41 mouse cellular contexts compared by ENCODE assay signal in the genomic region with DNA sequence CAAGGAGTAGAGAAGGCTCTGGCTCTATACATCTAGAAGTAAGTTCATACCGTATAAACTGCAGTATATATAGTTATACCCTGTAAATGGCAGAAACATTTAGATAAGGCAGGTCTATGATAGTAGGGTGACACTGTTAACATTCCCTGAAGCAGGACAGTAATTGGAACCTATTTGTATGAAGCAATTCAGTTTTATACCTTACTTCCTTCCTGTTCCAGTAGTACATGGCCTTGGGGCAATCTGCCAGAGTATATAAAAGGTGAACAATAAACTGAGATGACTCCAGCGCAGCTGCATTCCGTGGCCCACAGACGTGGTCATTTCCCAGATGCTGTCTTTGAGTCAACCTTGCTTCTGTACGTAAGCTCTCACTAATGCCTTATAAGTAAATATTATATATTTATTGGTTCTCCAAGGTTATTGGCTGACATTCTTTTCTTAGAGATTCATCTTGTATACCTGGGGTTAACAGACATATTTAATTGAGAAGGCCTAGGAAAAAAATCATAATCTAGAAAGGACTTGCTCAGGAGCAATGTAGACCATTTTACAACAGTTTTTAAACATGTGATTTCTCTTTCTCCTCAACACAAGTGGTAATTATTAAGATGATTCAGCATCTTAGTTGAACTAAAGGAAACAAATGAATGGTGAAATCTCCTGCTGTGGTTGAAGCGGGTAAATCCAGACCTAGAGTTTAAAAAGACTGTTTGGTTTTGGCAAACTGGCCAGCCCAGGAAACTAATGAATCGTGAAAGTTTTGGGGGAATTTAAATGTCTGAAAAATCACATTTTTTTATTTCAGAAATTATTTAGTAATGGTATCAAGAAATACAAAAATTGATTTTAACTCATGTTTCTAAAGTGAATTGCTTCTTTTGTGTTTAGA. TPM values are rescaled to one million over a fixed set of nuclear protein-coding genes. Genes with fewer than 3 reads are reported as not detected.
DNase-seq lines count a peak whose midpoint lies in the region; ATAC-seq and TF ChIP-seq lines count a peak whose summit lies in the region.
"Had no signal": no experiment of that assay in that cellular context is flagged by ENCODE, and none has a peak within 500 bp of the region (broad histone marks: within the 10 kb centered on the region; RNA-seq: fewer than 3 reads in every experiment).

A gene (plus strand): TSS at position 294 of the 892 bp plus-strand sequence.

- WGBS in limb, embryonic 14.5 days, result 37% methylated on average over 7 of the region's 7 CpGs
- 83% methylated on average over 7 of the region's 7 CpGs for WGBS in limb, embryonic 10.5 days
- WGBS in intestine, postnatal 0 days, result 39% methylated on average over 7 of the region's 7 CpGs
- 81% methylated on average over 7 of the region's 7 CpGs for WGBS in hindbrain, postnatal 0 days

- no peak for TF ChIP-seq POLR2A in limb, embryonic 14.5 days (IDR thresholded peaks at IDR 0.05; ENCODE audit: borderline replicate concordance, extremely low read depth, insufficient read depth, insufficient read length)

- no peak within 1 kb of the TSS for H3K27ac ChIP-seq in limb, embryonic 14.5 days (replicated peaks; ENCODE audit: low read depth, low read length)
- no peak within 1 kb of the TSS for H3K27ac ChIP-seq in limb, embryonic 10.5 days
- no peak within 1 kb of the TSS for H3K27ac ChIP-seq in intestine, postnatal 0 days (ENCODE audit: low read depth, low read length)
- no peak within 1 kb of the TSS for H3K27ac ChIP-seq in hindbrain, postnatal 0 days
- H3K27ac ChIP-seq: embryonic facial prominence, embryonic 13.5 days; forebrain, embryonic 13.5 days; heart, adult 2 months; heart, embryonic 13.5 days; hindbrain, embryonic 10.5 days; hindbrain, embryonic 15.5 days; left cerebral cortex, adult 2 months; limb, embryonic 15.5 days; liver, embryonic 13.5 days; midbrain, embryonic 10.5 days; neural tube, embryonic 12.5 days; stomach, postnatal 0 days had no signal

- peak; percentile 3 for DNase-seq in limb, embryonic 14.5 days (ENCODE audit: low spot score)
- no peak for DNase-seq in limb, embryonic 10.5 days (ENCODE audit: low spot score)
- DNase-seq in NIH3T3 (ENCODE audit: low read depth), result peak; percentile 51
- peak; percentile 18 for DNase-seq in forelimb bud, embryonic 11.5 days (ENCODE audit: low read depth, low spot score)
- no peak for DNase-seq in adrenal gland, adult 18-20 months (ENCODE audit: low spot score in 2 of 2)
- no peak for DNase-seq in left cerebral cortex, postnatal 36 days (ENCODE audit: low spot score in 2 of 2)
- DNase-seq in hindbrain, postnatal 0 days (ENCODE audit: low spot score), result no peak
- DNase-seq: adrenal gland, postnatal 10 days; cerebellum, adult 11 months; cerebellum, adult 9-11 months; gastrocnemius, postnatal 14 days; heart, adult 2 months; heart, postnatal 14 days; kidney, adult 11 months; kidney, postnatal 14 days; liver, embryonic 13.5 days; lung, adult 2 months; right cerebral cortex, postnatal 4 days; thymus, adult 18-20 months; thymus, postnatal 36 days had no signal

- no peak within 1 kb of the TSS for H3K4me2 ChIP-seq in limb, embryonic 14.5 days (replicated peaks; ENCODE audit: low read depth, low read length, severe bottlenecking)
- no peak within 1 kb of the TSS for H3K4me2 ChIP-seq in intestine, postnatal 0 days (replicated peaks; ENCODE audit: low read depth)
- no peak within 1 kb of the TSS for H3K4me2 ChIP-seq in hindbrain, postnatal 0 days (ENCODE audit: low read depth, low read length)
- H3K4me2 ChIP-seq: embryonic facial prominence, embryonic 13.5 days; forebrain, embryonic 13.5 days; heart, embryonic 13.5 days; hindbrain, embryonic 15.5 days; limb, embryonic 15.5 days; liver, embryonic 13.5 days; neural tube, embryonic 12.5 days had no signal

- no peaks in the 10 kb centered on the region for H3K36me3 ChIP-seq in limb, embryonic 14.5 days (ENCODE audit: control insufficient read depth, insufficient read depth, low read length)
- H3K36me3 ChIP-seq in limb, embryonic 10.5 days, result no peaks in the 10 kb centered on the region
- H3K36me3 ChIP-seq in intestine, postnatal 0 days (ENCODE audit: control insufficient read depth, insufficient read depth), result no peaks in the 10 kb centered on the region
- no peaks in the 10 kb centered on the region for H3K36me3 ChIP-seq in hindbrain, postnatal 0 days (ENCODE audit: insufficient read depth, low read length)
- H3K36me3 ChIP-seq: embryonic facial prominence, embryonic 13.5 days; heart, embryonic 13.5 days; hindbrain, embryonic 10.5 days; hindbrain, embryonic 15.5 days; limb, embryonic 15.5 days; liver, embryonic 13.5 days; midbrain, embryonic 10.5 days; neural tube, embryonic 12.5 days had no signal

- H3K9me3 ChIP-seq in limb, embryonic 14.5 days (ENCODE audit: control insufficient read depth, low read length), result no peaks in the 10 kb centered on the region
- H3K9me3 ChIP-seq in limb, embryonic 10.5 days (replicated peaks), result no peaks in the 10 kb centered on the region
- H3K9me3 ChIP-seq in intestine, postnatal 0 days (ENCODE audit: control insufficient read depth), result no peaks in the 10 kb centered on the region
- no peaks in the 10 kb centered on the region for H3K9me3 ChIP-seq in hindbrain, postnatal 0 days (ENCODE audit: low read length)
- H3K9me3 ChIP-seq: embryonic facial prominence, embryonic 13.5 days; forebrain, embryonic 13.5 days; heart, embryonic 13.5 days; hindbrain, embryonic 10.5 days; hindbrain, embryonic 15.5 days; limb, embryonic 15.5 days; liver, embryonic 13.5 days; midbrain, embryonic 10.5 days; neural tube, embryonic 12.5 days had no signal

- intact Hi-C loops in left cerebral cortex, postnatal 36 days (cut with DNase I), result no loop called here

- no peak within 1 kb of the TSS for H3K4me3 ChIP-seq in limb, embryonic 14.5 days (replicated peaks; ENCODE audit: low read length)
- H3K4me3 ChIP-seq in limb, embryonic 10.5 days, result no peak within 1 kb of the TSS
- no peak within 1 kb of the TSS for H3K4me3 ChIP-seq in intestine, postnatal 0 days (ENCODE audit: low read depth, low read length)
- no peak within 1 kb of the TSS for H3K4me3 ChIP-seq in hindbrain, postnatal 0 days (ENCODE audit: low read length)
- H3K4me3 ChIP-seq: embryonic facial prominence, embryonic 13.5 days; erythroblast, embryonic 14.5 days; forebrain, embryonic 13.5 days; heart, adult 2 months; heart, embryonic 13.5 days; hindbrain, embryonic 10.5 days; hindbrain, embryonic 15.5 days; left cerebral cortex, adult 2 months; limb, embryonic 15.5 days; liver, embryonic 13.5 days; midbrain, embryonic 10.5 days; myocyte; neural tube, embryonic 12.5 days had no signal

- H3K9ac ChIP-seq in limb, embryonic 14.5 days (ENCODE audit: low read depth, low read length, severe bottlenecking), result no peak within 1 kb of the TSS
- H3K9ac ChIP-seq in intestine, postnatal 0 days (ENCODE audit: low read depth, low read length), result no peak within 1 kb of the TSS
- H3K9ac ChIP-seq in hindbrain, postnatal 0 days (replicated peaks; ENCODE audit: low read length), result no peak within 1 kb of the TSS
- H3K9ac ChIP-seq: embryonic facial prominence, embryonic 13.5 days; forebrain, embryonic 13.5 days; heart, embryonic 13.5 days; hindbrain, embryonic 15.5 days; limb, embryonic 15.5 days; liver, embryonic 13.5 days; neural tube, embryonic 12.5 days had no signal

- no peaks in the 10 kb centered on the region for H3K27me3 ChIP-seq in limb, embryonic 14.5 days (ENCODE audit: control insufficient read depth, insufficient read depth, low read length)
- no peaks in the 10 kb centered on the region for H3K27me3 ChIP-seq in limb, embryonic 10.5 days (ENCODE audit: low read depth, poor library complexity, severe bottlenecking)
- no peaks in the 10 kb centered on the region for H3K27me3 ChIP-seq in intestine, postnatal 0 days (replicated peaks; ENCODE audit: control insufficient read depth, insufficient read depth, low read length)
- H3K27me3 ChIP-seq in hindbrain, postnatal 0 days (ENCODE audit: insufficient read depth, low read length), result no peaks in the 10 kb centered on the region
- H3K27me3 ChIP-seq: embryonic facial prominence, embryonic 13.5 days; forebrain, embryonic 13.5 days; heart, embryonic 13.5 days; hindbrain, embryonic 15.5 days; limb, embryonic 15.5 days; liver, embryonic 13.5 days; neural tube, embryonic 12.5 days had no signal

- ATAC-seq in limb, embryonic 14.5 days (ENCODE audit: low FRiP score, low read depth), result no peak
- peak; percentile 99 for ATAC-seq in intestine, postnatal 0 days
- no peak for ATAC-seq in hindbrain, postnatal 0 days
- ATAC-seq: CD4-positive, CD25-positive, alpha-beta regulatory T cell, adult 4 months; forebrain, embryonic 13.5 days; midbrain, embryonic 16.5 days had no signal

- TF ChIP-seq CTCF in intestine, postnatal 0 days (IDR thresholded peaks at IDR 0.05; ENCODE audit: low read depth), result no peak
- no peak for TF ChIP-seq CTCF in hindbrain, postnatal 0 days (IDR thresholded peaks at IDR 0.05; ENCODE audit: low read depth)

- H3K4me1 ChIP-seq in limb, embryonic 14.5 days (ENCODE audit: control insufficient read depth, insufficient read depth, low read length), result no peaks in the 10 kb centered on the region
- no peaks in the 10 kb centered on the region for H3K4me1 ChIP-seq in limb, embryonic 10.5 days
- 0 out of 2 replicates have a peak, but pooled peaks cover 4% of the 10 kb centered on the region for H3K4me1 ChIP-seq in intestine, postnatal 0 days (replicated peaks; ENCODE audit: control insufficient read depth, insufficient read depth, low read length)
- no peaks in the 10 kb centered on the region for H3K4me1 ChIP-seq in hindbrain, postnatal 0 days (ENCODE audit: insufficient read depth, low read length)
- H3K4me1 ChIP-seq: embryonic facial prominence, embryonic 13.5 days; forebrain, embryonic 13.5 days; hindbrain, embryonic 10.5 days; hindbrain, embryonic 15.5 days; limb, embryonic 15.5 days; liver, embryonic 13.5 days; midbrain, embryonic 10.5 days; neural tube, embryonic 12.5 days had no signal

RNA-seq across cellular contexts. Expression of the gene that starts here (rescaled TPM):
- 0.17 and 0.19 TPM in 2 replicates for polyA plus RNA-seq in limb, embryonic 14.5 days (2012; rRNA removed)
- not detected in 2 replicates for polyA plus RNA-seq in limb, embryonic 14.5 days (2014; fragmentation: Nextera tagmentation; extraction: Ambion mirVana)
- polyA plus RNA-seq in limb, embryonic 10.5 days (2016; fragmentation: Nextera tagmentation; extraction: Ambion mirVana), result not detected in 2 replicates
- 1.7 and 1.9 TPM in 2 replicates for polyA plus RNA-seq in intestine, postnatal 0 days (2015; fragmentation: Nextera tagmentation; extraction: Ambion mirVana)
- not detected for total RNA-seq in adrenal gland, adult 18-20 months (2021)
- not detected for total RNA-seq in left cerebral cortex, postnatal 36 days (2021)
- total RNA-seq in hindbrain, postnatal 0 days (2014; rRNA removed), result not detected in 2 replicates
- not detected in 2 replicates for polyA plus RNA-seq in hindbrain, postnatal 0 days (2015; fragmentation: Nextera tagmentation; extraction: Ambion mirVana)
- total RNA-seq: adrenal gland, postnatal 10 days; gastrocnemius, postnatal 14 days; heart, adult 2 months; heart, postnatal 14 days; layer of hippocampus, adult 18-20 months; layer of hippocampus, postnatal 14 days; left cerebral cortex, adult 2 months; left cerebral cortex, postnatal 25 days; megakaryocyte progenitor cell, adult 5-6 weeks had no signal
- polyA plus RNA-seq: CD4-positive, CD25-positive, alpha-beta regulatory T cell, adult 4 months; embryonic facial prominence, embryonic 13.5 days; erythroblast, embryonic 14.5 days; forebrain, embryonic 13.5 days; heart, adult 2 months; heart, embryonic 13.5 days; hindbrain, embryonic 10.5 days; hindbrain, embryonic 15.5 days; kidney, embryonic 14.5 days; limb, embryonic 15.5 days; liver, embryonic 13.5 days; lung, adult 2 months; midbrain, embryonic 10.5 days; midbrain, embryonic 16.5 days; myocyte; neural tube, embryonic 12.5 days; spleen, adult 2 months; stomach, postnatal 0 days had no signal

Comparison
In these comparisons a context has a peak if more than half of its experiments do, and no peak if none do; other contexts are left out.
1. Peak in DNase-seq in limb, embryonic 14.5 days; RNA of the gene not detected or under 1 TPM.
2. DNase-seq: peak in NIH3T3 (single experiment) and forelimb bud, embryonic 11.5 days (single experiment); none in limb, embryonic 10.5 days (single experiment), adrenal gland, adult 18-20 months (0 of 2), left cerebral cortex, postnatal 36 days (0 of 2) and hindbrain, postnatal 0 days (single experiment).